Mouse (Mus musculus): ENCODE data around the gene 6820408C15Rik.

GRCm38 (mm10) chr2:152493151-152493550, 77.8 kb downstream of the 6820408C15Rik start:
- TF ChIP-seq CTCF (IDR thresholded peaks at IDR 0.05; ENCODE audit: control insufficient read depth, insufficient read depth, low read length): no peak
- TF ChIP-seq POLR2A (IDR thresholded peaks at IDR 0.05; ENCODE audit: borderline replicate concordance, control insufficient read depth, low read depth, low read length): no peak
